Mouse (Mus musculus) thymus, adult 2 months (tissue): ENCODE results near the gene D17Wsu92e.

ENCODE experiments used
- CTCF ChIP-seq: fragments of 200-500 bp; IDR thresholded peaks from 2 replicates; pipeline ENCODE4 v1.5.1; 2012; ENCODE audit warnings: mild to moderate bottlenecking, control low read depth, low read length, moderate library complexity, borderline replicate concordance; ENCODE audit not compliant: control insufficient read depth, poor library complexity, insufficient read depth; ENCODE audit errors: extremely low read depth
- POLR2A ChIP-seq: fragments of 200-500 bp; IDR thresholded peaks from 2 replicates; pipeline ENCODE4 v1.6.1; 2012; ENCODE audit warnings: mild to moderate bottlenecking, low read length, control low read depth, moderate library complexity; ENCODE audit not compliant: control insufficient read depth, poor library complexity, insufficient read depth; ENCODE audit errors: extremely low read depth

DNA sequence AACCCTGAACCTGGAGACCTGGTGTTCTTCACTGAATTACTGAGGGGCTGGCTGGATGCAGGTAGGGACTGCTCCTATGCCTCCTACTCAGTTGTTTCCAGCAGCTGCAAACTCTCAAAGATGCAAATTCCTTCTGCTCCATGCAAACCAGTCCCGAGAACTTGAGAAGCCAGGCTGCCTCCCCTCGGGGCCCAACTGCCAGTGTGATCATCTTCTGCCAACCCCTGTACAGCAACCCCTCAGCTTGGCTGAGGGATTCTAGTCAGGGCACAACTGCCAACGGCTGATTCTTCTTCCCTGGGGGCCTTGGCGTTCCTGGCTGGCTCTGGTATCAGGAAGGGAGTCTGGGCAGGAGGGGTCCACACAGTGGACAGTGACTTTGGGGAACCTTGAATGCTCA lies 74.0 kb downstream of the D17Wsu92e start:
- no peak for TF ChIP-seq CTCF
- TF ChIP-seq POLR2A, result no peak
